Mouse (Mus musculus) adrenal gland, postnatal 36 days (tissue): ENCODE measurements around the gene Bag3. TPM values are rescaled to one million over a fixed set of nuclear protein-coding genes. Genes with fewer than 3 reads are reported as not detected.

ENCODE experiments used
- DNase-seq, 2 experiments: peaks; one replicate each; pipeline ENCODE4 v3.0.0; 2021; ENCODE audit warnings: mixed read lengths in 1 of 2
- long read RNA-seq, 2 experiments: library from polyadenylated mRNA; stranded (forward); transcript quantifications; one replicate each; pipeline ENCODE4 v2.0.0; 2021; ENCODE audit warnings: borderline sequencing depth in 2 of 2
- total RNA-seq, 2 experiments: library from RNA; stranded (reverse); gene quantifications; 2 replicates each; pipeline ENCODE4 v1.2.3; 2021

The Bag3 gene
- total RNA-seq: 100 to 1,000 TPM; 193 to 336 TPM
- long read RNA-seq, experiment 1, transcript Bag3-201 (4 exons, 2,562 nt): major isoform, 21 of 109 reads
- long read RNA-seq, experiment 1, partial matches to known transcripts: 85 of 109 reads
- long read RNA-seq, experiment 1, other reads (novel, unspliced or antisense): 3 of 109 reads
- long read RNA-seq, experiment 2, transcript Bag3-201 (4 exons, 2,562 nt): major isoform, 21 of 38 reads
- long read RNA-seq, experiment 2, partial matches to known transcripts: 17 of 38 reads
- long read RNA-seq, experiment 2, other reads (novel, unspliced or antisense): 0 of 38 reads

- peak; percentile 98 to 99 for DNase-seq
These were observed at the start of gene Bag3 for GRCm38 (mm10) chr7:128523349-128523961. TSS of gene Bag3 (plus strand) at chr7:128523616.

GRCm38 (mm10) chr7:128474322-128474721 lies 49.1 kb upstream of the Bag3 start:
- DNase-seq: peak; percentile 86 to 91

DNA sequence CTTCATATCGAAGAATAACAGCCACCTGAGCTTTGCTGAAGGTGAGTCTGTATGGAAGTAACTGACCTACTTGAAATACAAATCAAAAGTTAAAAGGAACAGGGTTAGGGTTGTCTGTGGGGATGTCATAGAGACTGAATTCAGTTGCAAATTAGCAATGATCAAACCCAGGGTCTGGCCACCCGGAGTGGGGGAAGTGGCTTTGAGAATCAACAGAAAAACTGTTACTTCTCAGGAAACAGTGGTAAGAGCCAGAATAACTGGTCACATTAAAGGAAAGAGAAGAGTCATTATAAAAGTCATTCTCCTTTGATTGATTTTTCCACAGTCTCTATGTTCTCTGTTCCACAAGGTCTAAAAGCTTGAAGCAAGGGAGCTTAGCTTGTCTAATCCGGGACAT lies 34.4 kb upstream of the Bag3 start:
- DNase-seq: no peak

- peak in 1 of 2 experiments; percentile 18 for DNase-seq
These were observed 28.9 kb upstream of the Bag3 start for GRCm38 (mm10) chr7:128494546-128494945.

DNA sequence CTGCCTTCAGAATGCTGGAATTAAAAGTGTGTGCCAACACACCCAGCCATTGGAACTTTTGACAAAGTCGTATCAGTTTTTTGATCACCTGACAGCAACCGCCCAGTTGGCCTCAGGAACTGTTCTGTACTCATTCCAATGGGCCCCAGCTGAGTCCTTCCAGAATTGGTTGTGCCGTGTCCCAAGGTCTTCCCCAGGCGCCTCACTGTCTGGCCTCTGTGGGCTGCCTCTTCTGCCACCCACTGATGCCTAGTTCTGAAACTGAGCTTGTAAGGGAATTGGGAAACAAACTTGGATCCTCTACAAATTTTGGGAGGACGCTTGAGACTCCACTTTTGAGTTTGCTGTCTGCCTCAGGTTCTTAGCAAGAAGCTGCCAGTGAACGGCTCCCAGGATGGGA lies 23.6 kb upstream of the Bag3 start:
- DNase-seq: peak; percentile 65 to 82

DNA sequence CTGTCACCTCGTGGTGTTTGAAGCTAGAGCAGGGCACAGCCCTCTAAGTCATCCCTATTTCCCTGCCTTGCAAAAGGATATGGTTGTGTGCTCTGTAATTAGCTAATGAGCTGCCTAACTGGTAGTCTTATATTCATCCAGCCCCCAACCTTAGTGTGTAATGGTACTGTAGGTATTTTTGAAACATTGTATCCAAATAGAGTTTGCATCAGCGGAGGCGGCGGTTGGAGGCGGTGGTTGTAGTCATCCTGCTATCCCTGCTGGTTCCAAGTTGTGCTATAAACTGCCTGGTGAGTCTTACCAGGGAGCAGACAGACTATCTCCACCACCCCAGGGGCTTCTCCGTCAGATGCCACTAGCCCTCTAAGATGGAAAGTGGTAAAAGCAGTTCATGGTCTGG lies 19.3 kb upstream of the Bag3 start:
- no peak for DNase-seq

DNA sequence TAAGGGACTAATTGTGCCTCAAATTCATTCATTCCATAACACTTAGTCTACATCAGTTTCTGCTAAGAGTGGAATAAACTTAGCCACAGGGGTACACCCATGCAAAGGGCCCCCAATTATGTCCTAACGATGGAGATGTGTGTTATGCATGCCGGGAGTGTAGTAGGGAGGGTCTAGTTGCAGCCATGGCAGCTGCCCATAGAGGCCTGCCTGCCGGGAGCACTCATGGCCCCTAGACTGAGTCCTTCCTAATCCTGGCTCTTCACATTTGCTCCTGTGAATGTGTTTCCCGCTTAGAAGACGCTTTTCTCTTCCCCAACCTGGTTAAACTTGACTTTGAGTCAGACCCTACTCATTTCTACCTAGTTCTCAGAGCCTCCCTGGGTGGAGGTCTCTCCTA lies 11.5 kb upstream of the Bag3 start:
- DNase-seq: no peak

GRCm38 (mm10) chr7:128513512-128513911 lies 9.9 kb upstream of the Bag3 start:
- DNase-seq: no peak

DNA sequence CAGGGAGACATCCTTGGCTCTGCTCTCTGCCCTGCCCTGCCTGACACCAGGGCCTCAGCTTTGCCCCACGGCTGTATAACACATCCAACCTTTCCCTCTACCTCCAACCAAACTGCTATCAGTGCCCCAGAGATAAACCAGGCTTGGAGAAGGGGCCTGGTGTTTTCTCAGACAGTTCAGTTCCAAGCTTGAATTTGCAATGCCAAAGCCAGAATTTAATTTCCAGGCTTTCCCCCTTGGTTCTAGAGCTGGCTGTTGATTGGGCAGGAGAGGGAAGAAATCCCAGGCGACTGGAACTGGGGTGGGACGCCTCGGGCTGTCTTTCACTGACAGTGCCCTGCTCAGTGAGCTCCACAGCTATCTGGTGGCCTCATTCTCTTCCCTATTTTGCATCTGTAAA lies 9.1 kb upstream of the Bag3 start:
- no peak for DNase-seq

DNA sequence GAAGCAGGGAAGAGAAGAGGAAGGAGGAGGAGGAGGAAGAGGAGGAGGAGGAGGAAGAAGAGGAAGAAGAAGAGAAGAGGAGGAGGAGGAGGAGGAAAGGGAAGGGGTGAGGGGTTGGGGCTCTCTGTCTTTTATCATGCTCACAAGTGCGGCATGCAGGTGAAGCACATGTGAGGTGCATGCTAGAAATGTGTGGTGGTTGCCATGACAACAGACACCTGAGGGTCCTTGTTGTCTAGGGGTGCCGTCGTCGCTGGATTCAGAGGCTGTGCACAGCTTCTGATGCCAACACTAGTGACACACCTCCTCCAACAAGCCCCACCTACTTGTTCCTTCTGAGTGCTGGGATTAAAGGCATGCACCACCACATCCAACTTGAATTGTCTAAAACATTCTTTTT lies 7.1 kb upstream of the Bag3 start:
- DNase-seq: no peak

GRCm38 (mm10) chr7:128519316-128520050 lies 3.9 kb upstream of the Bag3 start:
- no peak for DNase-seq

GRCm38 (mm10) chr7:128523962-128524581 lies 656 bp downstream of the Bag3 start:
- peak; percentile 94 to 95 for DNase-seq

- DNase-seq: no peak
These were observed 1.2 kb downstream of the Bag3 start for GRCm38 (mm10) chr7:128524641-128525040.

DNA sequence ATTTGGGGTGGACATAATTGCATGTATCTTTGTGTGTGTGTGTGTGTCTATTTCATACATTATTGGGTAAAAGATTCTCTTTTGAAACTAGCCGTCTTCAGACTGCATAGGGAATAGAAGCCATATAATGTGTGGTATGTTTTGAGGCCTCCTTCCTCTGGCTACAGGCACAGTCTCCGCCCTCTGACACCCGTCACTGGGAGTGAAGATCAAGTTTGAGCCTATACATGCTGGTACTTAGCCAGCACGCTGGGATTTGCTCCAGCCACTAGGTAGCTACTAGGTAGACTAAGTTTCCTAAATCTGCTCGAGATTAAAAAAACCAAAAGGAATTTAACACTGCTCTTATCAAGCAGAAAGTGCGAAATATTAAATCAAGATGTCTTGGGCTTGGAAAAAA lies 3.2 kb downstream of the Bag3 start:
- DNase-seq: no peak

DNA sequence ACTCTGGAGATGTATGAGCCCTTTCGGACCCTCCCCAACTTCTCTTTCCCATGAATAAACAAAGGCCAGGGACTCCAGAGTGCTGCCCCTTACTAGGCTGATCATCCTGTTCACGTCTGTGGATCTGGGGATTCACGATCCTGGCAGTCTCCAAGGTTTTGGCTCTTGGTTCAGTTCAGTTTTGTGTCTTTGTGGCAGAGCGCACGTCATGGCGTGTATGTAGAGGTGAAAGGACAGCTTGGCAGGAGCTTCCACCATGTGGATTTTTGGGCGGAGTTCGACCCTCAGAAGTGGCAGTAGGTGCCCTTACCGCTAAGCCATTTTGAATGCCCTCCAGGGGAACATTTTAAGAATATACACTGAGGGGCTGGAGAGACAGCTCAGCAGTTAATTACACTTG lies 5.2 kb downstream of the Bag3 start:
- DNase-seq: no peak

DNA sequence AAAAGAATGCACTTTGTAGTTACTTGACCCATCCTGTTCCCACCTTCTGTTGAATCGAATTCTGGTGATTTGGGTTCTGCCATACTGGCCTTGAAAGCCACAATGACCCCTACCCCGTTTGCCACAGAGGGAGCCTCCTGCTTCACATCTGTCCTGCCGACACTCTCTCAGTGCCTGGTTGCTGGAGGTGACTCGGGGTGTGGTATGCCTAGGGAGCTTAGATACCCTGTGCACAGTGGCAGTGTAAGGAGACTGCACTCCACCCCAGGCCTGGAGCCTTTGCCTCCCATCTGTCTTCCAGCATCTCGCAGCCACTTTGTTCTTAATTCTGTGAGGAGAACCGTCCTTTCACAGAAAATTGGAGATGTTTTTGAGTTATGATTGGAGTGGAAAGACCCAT lies 5.7 kb downstream of the Bag3 start:
- no peak for DNase-seq

GRCm38 (mm10) chr7:128529574-128530051 lies 6.2 kb downstream of the Bag3 start:
- peak; percentile 79 to 85 for DNase-seq

DNA sequence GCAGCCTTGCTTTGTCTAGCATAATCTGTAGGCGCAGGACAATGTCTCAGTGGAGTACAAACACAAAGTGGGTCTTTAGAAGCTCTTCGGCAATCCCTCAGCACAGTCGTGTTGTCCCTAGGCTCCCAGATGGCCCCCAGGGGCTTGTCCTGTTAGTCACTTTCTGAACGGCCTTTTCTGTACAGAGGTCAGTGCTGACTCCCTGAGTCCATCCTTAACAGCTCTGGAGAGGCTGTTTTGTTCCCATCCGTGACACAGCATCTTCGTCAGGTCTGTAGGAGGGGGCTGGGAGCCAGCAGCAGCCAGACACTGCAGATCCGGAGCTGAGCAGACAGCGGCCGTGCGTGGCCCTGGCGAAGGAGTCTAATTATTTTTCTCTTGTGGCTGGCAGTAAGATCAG lies 7.6 kb downstream of the Bag3 start:
- DNase-seq: peak; percentile 64 to 75

DNA sequence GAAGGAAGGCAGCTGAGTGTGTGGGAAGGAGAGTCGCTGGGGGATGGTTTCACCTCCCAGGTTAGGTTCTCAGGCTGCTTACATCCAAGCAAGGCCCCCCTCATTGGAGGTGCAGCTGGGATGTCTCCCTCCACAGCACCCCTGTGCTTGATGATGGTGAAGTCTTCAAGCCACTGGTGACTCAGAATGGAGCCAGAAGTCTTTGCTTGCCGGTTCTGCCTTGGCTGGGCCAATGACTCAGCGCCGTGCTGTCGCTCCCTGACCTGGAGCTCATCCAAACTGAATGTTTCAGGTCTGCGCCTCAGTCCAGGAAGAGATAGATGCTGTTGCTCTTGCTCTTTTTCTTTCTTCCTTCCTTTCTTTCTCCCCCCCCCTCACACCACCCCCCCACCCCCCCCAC lies 8.5 kb downstream of the Bag3 start:
- DNase-seq: peak; percentile 89

DNA sequence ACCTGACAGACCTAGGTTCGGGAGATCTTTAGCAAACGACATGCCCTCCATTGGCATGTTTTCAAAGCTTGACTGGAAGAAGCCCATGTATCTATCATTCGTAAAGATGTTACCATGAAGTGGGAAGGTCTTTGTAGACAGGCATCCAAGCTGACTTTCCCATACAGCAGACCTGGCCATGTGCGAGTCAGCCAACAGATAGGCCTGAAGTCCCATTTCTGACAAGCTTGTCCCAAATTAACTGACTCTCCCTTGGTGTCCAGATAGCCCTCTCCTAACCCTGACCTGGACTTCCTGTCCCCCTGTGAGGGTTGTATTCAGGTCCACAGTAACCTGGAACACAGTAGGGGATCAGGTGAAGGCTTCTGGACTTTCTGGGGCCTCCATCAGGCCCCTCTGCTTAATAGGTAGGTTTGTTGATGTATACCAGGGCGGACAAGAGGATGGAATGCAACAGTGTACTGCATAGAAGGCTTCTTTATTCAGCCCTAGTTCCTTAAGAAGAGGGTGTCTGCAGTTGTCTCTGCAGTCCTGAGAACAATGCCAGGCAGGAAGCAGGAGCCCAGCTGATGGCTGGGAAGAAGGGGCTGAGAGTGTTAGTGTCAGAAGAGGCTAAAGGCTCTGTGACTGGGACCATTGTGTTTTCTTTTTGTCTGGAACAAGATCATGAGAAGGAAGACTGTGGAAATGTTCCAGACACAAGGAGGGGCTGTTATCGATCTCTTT lies 9.2 kb downstream of the Bag3 start:
- DNase-seq: no peak

GRCm38 (mm10) chr7:128534984-128535491 lies 11.6 kb downstream of the Bag3 start:
- no peak for DNase-seq

DNA sequence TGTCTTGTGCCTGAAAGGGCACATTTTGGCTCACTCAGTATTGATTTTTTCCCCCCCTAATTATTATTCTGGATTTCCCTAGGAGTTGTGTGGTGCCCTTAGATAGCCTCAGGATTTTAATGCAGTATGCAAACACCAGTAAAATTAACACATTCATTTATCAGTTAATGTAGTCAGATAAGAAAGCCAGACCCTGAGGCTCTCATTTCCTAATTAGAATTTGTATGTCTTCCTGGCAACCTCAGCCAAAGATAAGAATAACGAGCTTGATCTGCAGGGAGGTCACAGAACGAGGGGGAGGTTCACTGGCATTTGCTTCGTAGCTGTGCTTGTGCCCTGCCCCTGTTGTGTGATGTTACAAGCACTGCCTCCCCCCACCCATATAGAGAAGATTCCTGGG lies 12.7 kb downstream of the Bag3 start:
- no peak for DNase-seq
